Mouse (Mus musculus): ENCODE measurements around the gene Arhgap45.

Gene Arhgap45

GRCm38 (mm10) chr10:80033511-80034391 lies 17.3 kb downstream of the Arhgap45 start:
- 41% methylated on average over 9 of the region's 9 CpGs for WGBS

- whole genome bisulfite sequencing, result 56% methylated on average over 8 of the region's 8 CpGs
These were observed 18.7 kb downstream of the Arhgap45 start for GRCm38 (mm10) chr10:80035148-80035547.

GRCm38 (mm10) chr10:80035686-80036085 lies 19.2 kb downstream of the Arhgap45 start:
- 88% methylated on average over 5 of the region's 5 CpGs for WGBS

GRCm38 (mm10) chr10:80036832-80037231 lies 20.4 kb downstream of the Arhgap45 start:
- 89% methylated on average over 13 of the region's 13 CpGs for WGBS

- WGBS, result under 1% methylated on average over 40 of the region's 40 CpGs
These were observed 23.1 kb downstream of the Arhgap45 start, which contains the start of gene Polr2e for GRCm38 (mm10) chr10:80039559-80039979. TSS of gene Polr2e (minus strand) at chr10:80039795.

GRCm38 (mm10) chr10:80041409-80042060 lies 25.1 kb downstream of the Arhgap45 start:
- WGBS, result 83% methylated on average over 8 of the region's 8 CpGs

- 46% methylated on average over 4 of the region's 4 CpGs for WGBS
These were observed 27.6 kb downstream of the Arhgap45 start for GRCm38 (mm10) chr10:80044087-80044486.

GRCm38 (mm10) chr10:80045364-80045763 lies 28.9 kb downstream of the Arhgap45 start:
- 70% methylated on average over 4 of the region's 4 CpGs for WGBS

- WGBS, result 78% methylated on average over 5 of the region's 5 CpGs
These were observed 29.3 kb downstream of the Arhgap45 start for GRCm38 (mm10) chr10:80045766-80046165.

- WGBS, result 70% methylated on average over 9 of the region's 9 CpGs
These were observed 30.6 kb downstream of the Arhgap45 start, which contains the start of gene Gpx4 for GRCm38 (mm10) chr10:80047041-80047565. TSS of gene Gpx4 (plus strand) at chr10:80047166.

GRCm38 (mm10) chr10:80048396-80048795 lies 31.9 kb downstream of the Arhgap45 start:
- WGBS, result 21% methylated on average over 5 of the region's 5 CpGs

GRCm38 (mm10) chr10:80048834-80049233 lies 32.4 kb downstream of the Arhgap45 start:
- 69% methylated on average over 3 of the region's 3 CpGs for WGBS

GRCm38 (mm10) chr10:80050244-80050643 lies 33.8 kb downstream of the Arhgap45 start:
- 74% methylated on average over 6 of the region's 6 CpGs for whole genome bisulfite sequencing

GRCm38 (mm10) chr10:80050885-80051617 lies 34.6 kb downstream of the Arhgap45 start:
- WGBS, result 52% methylated on average over 15 of the region's 15 CpGs

GRCm38 (mm10) chr10:80051618-80052373 lies 35.3 kb downstream of the Arhgap45 start:
- WGBS, result 51% methylated on average over 14 of the region's 14 CpGs

GRCm38 (mm10) chr10:80052374-80052764 lies 35.9 kb downstream of the Arhgap45 start:
- 84% methylated on average over 5 of the region's 5 CpGs for WGBS

GRCm38 (mm10) chr10:80053259-80053780 lies 36.9 kb downstream of the Arhgap45 start:
- WGBS, result under 1% methylated on average over 47 of the region's 47 CpGs

- under 1% methylated on average over 77 of the region's 77 CpGs for WGBS
These were observed 37.7 kb downstream of the Arhgap45 start for GRCm38 (mm10) chr10:80053831-80054815.

GRCm38 (mm10) chr10:80054911-80055310 lies 38.5 kb downstream of the Arhgap45 start:
- WGBS, result 3% methylated on average over 3 of the region's 3 CpGs

Data from cerebral cortex, adult 2 months (tissue).